Mouse (Mus musculus): ENCODE results near the gene Gm10271. TPM values are rescaled to one million over a fixed set of nuclear protein-coding genes. Genes with fewer than 3 reads are reported as not detected.

Gene Gm10271
- total RNA-seq, 2 experiments from 2014 or later: not detected

DNA sequence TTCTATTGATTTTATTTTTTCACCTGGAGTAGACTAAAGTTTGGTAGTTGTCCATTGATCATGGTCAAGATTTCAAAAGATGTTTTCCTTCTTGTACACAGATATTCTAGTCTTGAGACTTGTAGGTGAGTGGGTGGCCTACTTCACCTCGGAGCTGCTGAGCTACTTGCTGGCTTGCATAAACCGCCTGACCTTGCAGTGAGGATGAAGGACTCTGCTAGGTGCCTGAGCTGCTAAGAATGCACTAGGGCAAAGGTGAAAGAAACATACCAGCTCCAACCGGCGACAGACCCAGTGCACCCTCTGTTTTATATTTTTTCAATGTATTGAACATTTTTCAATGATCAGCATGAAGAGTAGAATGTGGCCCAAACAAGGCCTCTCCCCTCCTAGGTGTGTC is 7.9 kb upstream of the Gm10271 start:
- no peak for DNase-seq (ENCODE audit: low spot score in 2 of 2)

DNA sequence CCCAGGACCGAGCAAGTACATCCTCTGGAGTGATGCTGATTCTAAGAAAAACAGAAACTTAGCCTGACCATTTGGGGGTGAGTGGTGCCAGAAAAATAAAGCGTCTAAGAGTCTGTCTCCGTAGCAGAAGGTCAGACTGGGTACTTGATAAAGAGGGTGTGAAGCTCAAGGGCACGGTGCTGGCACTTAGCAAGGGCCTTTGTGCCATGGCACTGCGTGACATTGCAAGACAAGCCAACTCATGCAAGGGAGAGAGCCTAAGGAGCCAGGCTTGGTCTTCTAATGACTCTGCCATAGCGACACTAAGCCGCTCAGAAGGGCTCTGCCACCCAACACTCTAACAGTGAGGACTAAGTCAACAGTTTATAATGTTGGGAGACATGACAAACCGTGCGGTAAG is 6.4 kb upstream of the Gm10271 start:
- no peak for DNase-seq (ENCODE audit: low spot score in 2 of 2)

DNA sequence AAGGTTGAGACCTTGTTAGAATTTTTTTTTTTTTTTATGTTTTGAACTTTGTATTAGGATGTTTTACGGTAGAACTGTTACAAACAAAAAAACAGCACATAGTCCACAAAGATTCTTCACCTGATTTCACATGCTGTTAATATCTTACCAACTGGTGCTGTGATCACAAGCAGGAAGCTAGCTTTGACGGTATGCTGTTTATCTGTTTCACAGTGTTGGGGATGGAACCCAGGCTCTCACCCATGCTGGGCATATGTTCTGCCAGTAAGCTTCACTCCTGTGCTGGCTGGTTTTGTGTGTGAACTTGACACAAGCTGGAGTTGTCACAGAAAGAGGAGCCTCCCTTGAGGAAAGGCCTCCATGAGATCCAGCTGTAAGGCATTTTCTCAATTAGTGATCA is 5.4 kb upstream of the Gm10271 start:
- no peak for DNase-seq (ENCODE audit: low spot score in 2 of 2)

DNA sequence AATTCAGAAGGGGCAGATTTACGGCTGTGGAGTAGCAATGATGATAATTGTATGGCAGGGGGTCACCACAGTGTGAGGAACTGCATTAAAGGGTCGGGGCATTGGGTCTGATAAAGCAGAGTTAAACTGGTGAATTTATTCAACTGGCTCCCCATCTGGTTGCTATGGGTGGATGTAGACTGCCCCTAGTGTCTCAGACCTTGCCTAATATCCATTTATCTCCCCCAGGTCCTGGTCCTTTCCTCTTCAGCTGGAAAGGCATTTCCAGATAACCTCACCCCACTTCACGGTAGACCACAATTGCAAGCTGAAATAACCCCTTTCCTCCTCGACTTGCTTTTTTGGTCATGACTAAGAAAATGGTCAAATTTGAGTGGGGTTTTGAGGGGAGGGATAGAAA is 5.0 kb upstream of the Gm10271 start:
- DNase-seq (ENCODE audit: low spot score in 2 of 2): no peak

DNA sequence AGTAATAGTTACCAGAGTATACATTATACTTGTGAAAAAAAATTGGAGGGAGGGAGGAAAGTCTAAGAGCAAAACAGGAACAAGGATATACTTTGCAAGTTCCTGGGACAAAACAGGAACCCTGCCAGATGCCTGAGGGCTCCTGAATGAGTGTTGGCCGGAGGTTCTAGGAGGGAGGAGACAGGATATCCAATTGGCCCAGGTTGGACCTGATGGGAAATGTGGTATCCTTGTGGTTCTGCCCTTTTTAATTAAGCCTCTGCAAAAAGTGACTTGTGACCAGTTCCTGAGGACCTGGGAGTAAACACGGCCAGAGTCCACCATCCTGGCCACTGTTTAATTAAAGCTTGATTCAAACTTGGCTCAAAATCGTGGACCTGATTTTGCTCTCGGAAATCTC is 3.7 kb downstream of the Gm10271 start:
- no peak for DNase-seq (ENCODE audit: low spot score in 2 of 2)

DNA sequence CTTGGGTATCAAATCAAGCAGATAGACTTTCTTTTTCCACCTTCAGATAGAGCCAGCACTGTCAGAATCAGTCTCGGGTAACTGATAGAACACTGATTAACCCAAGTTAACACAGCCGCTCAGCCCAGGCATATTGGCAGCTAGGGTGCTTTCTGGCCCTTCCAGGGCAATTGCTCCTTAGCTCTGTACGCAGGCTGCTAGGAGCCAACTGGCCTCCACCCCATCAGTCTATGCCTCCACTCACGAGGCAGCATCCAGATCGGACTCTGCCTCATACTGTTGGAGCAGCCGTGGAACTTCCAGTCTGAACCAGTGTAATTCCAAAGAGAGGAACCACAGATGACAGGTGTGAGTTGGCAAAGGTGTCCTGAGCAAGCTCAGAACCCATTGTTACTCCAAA is 6.3 kb downstream of the Gm10271 start:
- DNase-seq (ENCODE audit: low spot score in 2 of 2): no peak

DNA sequence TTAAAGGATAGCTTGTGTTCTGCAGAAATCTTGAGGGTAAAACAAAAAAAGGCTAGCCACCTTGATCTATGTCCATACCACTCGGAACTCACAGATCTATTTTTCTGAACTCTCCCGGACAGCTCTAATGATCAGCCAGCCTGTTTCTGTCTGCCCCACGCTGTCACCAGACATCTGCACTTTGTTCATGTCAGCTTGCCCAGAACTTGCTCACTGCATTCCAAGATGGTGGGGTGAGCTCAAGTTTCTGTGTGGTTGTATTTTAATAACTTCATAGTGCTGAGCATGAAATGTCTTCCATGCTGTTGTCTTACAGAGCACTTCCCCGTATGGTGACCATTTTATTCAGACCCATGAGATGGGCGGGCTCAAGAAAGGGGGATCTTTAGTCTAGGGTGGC is 7.1 kb downstream of the Gm10271 start:
- DNase-seq (ENCODE audit: low spot score in 2 of 2): no peak

DNA sequence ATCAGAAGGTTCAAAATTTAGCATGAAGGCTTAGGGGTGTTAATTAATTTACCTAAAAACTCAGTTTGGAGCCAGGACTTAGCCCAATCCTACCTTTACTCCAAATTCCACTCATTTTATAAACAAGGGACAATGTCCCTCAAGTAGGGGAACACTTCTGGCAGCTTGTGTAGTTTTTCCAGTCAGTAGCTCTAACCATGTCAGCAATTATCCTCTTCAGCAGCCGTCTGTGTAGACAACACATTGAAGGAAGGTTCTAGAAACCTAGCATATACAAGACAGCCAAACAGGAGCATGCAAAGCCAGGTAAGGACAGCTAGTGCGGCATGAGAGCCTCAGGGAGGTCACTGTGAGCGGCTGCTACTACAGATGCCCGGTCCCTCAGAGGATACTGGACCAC is 7.8 kb downstream of the Gm10271 start:
- no peak for DNase-seq (ENCODE audit: low spot score in 2 of 2)

DNA sequence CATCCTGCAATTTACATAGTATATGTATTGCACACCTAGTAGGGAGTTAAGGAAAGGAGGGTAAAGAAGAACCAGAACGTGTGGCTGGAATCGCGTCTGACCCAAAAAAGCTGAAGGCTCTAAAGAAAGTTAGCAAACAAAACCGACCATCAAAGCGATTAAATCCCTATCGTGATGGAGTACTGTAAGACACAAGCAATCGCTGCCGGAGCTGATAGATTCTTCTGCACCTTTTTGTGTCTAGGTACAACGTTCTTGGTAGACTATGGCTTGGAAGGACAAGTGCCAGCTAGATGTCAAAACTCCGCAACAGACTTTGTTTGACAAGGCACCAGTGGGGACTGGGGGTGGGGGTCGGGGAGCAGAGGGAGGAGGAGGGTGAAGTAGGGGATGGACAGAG is 8.3 kb downstream of the Gm10271 start:
- DNase-seq (ENCODE audit: low spot score in 2 of 2): no peak

DNA sequence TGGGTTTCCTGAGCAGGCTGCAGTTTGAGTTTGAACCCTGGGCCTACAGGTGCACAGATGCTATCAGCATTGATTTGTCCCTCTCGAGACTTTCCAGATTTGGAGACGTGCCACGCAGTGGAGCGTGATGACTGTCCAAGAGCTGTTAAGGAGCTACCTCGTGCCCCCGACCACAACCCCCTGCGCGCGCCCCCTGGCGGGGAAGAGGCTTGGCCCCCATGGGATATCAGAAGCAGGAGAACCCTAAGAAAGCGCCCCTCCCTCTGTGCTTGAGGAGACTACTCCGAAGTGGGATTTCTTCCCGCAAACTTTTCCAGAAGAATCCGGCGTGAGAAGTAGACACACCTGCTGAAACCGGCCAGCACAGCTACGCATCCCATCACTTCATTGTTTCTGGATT is 9.6 kb downstream of the Gm10271 start:
- no peak for DNase-seq (ENCODE audit: low spot score in 2 of 2)

DNA sequence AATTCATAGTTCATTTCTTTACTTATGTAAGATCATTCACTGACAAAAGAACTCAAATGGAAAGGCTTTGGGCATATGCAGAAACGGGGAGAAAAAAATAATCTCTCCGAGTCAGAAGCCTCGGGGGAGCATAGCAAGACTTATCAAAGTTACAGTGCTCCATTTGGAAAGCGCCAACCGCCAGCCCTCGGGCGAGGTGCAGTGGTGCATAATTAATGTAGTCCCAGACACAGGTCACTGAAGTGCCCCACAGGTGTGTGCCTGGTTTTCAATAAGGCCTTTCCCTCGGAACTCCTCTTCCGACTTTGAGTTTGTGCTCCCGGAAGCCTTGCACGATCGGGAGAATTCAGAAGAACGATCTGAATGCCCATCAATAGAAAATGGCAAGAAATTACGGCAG is 10.3 kb downstream of the Gm10271 start:
- no peak for DNase-seq (ENCODE audit: low spot score in 2 of 2)

DNA sequence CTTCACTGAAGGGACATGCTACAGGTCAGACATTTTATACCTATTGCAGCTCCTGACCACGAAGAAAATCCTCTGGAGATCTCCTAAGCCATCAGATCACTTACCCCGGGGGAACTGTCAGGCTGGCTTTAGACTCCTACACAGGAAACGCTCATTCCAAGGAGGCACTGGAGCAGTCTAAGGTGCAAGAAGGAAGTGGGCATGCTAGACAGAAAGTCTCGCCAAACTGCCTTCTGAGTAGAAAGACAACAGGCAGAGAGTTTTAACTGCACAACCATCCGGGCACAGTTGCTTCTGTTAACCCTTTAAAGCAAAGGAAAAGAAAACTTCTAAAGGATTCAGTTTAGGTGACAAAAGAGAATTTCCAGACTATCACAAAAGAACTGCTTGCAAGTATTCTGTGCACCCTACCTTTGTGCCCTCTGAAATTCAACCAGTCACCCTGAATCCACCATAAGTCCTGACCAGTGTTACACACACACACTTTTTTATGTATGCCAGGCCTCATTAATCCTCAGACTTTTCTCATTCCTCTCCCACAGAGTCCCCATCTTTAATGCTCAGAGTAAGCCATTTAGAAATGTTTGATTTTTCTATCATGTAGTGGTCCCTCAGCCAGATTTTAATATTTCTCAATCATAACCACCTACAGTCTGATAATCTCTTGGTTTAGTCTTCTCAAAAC is 14.4 kb downstream of the Gm10271 start:
- DNase-seq (ENCODE audit: low spot score in 2 of 2): no peak

DNA sequence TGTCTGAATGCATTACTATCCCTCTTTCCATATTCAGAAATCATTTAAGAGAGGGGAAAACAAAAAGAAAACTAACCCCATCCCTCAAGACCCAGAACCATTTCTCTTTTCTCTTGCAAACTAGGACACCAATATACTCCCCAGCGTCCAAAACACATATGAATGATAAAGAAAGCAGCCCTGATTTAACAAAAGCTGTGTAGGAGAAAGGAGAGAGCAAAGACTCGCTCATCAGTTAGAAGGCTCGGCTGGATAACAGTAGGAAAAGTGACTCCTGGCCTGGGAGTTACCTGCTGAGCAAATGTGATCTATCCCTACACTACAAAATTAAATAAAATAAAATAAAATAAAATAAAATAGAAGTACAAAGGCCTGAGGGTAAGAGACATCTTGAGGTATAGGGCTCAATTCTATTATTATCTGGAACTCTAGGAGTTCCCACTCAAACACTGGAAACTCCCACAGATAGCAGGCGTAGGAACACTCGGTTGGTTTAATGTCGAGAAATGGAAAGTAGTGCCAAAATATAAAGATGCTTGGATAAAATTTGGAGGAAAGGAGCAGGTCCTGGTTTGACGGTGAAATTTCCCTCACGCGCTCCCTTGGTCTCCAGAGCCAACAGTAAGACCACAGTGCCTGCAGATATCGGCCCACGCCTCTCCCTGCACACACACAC is 15.8 kb downstream of the Gm10271 start:
- DNase-seq (ENCODE audit: low spot score in 2 of 2): no peak

DNA sequence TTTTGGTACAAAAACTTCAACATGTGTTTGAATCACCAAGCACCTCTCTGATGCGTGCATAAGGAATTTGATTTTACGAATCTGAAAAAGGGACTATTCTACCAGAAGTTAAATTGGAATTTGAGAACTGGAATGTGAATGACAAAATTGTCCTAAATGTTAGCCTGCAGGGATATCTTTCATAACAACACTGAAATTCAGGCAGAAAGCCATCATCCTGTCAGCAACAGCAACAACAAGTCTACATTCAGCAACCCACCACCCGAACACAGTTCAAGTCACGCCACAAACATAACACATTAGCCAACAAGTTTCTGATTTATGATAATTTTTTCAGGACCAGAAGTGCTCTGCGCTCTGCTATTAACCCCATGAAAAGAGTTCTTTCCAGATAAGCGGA is 17.2 kb downstream of the Gm10271 start:
- DNase-seq (ENCODE audit: low spot score in 2 of 2): no peak

DNA sequence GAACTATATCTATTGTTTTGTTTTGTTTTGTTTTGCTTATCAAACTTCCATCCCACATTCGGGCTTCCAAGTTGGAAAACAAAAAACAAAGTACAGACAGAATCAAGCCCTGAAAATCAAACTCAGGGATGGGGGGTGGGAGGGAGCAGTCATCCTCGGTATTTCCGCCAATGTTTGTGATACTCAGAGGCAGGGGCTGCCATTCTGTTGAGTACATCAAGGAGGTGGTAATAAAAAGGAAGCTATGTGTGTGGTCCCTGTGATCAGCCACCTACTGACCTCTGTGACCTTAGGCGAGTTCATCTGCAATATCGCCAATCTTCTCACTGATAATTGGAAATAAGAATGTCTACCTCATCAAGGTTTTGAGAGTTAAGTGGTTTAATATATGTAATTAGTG is 21.5 kb downstream of the Gm10271 start:
- no peak for DNase-seq (ENCODE audit: low spot score in 2 of 2)

DNA sequence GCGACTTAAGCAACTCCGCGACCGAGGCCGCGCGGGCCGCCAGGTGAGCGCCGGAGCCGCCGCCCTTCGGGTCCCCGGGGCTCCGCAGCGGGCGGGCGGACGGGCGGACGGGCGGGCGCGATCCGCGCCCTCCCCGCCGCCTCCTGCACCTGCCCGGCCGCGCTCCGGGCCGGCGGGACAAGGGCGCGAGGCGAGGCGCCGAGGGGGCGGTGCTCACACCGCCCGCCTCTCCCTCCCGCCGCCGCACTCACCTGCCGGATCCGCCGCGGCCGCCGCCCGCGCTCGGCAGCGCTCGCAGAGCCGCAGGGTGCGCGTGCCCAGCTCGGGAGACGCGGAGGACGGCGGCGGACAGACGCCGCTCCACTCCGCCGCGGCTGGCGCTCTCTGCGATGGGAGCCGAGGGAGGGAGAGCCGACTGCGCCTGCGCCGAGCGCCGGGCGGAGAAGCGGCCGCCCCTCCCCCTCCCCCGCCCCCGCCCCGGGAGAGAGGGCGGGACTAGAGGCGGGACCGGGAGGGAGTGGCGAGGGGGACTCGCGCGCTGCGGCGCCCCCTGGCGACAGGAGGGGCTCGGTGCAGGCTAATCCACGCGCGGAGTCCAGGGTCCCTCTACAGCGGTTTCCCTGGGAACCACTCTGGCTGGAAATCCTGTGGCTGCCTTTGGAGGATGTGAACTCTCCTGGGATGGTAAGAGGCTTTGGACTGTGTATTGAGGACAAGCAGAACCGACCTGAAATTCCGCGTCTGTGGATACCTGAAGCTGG is 22.2 kb downstream of the Gm10271 start, which contains the start of gene Rab3ip:
TSS of gene Rab3ip (minus strand) at position 761 of the 761 bp plus-strand sequence.
- DNase-seq (ENCODE audit: low spot score in 2 of 2): peak; percentile 85 to 91

DNA sequence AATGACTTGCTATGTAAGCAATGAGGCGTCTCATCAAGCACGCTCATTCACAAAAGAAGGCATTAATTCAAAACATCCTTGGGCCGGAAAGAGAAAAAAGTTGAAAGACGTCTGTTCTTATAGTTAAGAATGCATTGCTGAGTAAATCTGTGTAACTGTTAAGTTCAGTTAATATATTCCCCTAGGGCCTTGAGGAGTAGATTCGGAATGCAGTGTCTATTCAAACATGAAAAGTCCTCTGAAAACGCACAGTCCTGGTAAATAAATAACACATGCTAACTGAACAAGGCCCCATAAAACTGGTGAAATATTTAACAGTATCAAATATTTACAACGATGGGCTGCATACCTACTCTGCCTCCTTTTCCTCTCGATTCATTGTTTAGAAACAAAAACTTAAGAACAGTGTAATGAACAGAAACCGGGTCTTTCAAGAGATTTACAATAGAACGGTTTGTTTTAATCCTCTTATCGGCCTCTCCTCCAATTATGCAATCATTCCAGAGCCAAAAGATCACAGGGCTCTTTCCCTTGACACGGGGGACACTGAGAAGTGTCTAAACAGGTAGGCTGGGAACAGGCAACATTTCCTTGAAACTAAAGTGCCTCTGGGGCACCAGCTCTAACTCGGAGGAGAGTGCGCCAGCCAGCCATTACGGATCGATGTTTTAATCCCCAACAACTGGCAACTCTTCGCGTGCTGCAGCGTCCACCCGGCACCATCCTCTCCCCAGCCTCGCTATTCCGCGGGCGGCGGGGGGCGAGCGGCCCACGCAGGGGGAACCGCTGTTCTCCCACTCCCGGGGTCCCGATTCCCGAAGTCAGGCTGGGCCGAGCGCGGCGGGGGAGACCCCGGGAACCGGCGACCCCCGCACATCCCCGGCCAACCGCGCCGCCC is 23.0 kb downstream of the Gm10271 start:
- peak in 1 of 2 experiments; percentile 28 for DNase-seq (ENCODE audit: low spot score in 2 of 2)

DNA sequence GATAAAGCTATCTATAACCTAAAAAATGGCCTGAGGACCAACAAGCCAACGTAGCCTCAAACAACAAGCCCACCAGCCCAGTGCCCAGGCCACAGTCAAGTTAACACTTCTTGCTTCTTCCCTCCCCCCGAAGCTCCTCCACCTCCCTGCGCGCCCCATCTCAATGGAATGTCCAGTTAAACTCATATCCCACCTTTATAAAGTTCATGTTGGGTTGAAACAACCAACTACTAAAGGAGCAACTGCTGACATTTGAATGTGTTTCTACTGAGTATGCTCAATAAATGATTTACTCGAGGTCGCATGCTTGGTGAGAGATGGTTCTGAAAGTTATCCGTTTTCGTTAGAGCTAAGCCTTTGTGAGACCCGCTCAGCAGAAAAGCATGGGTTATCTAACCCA is 24.0 kb downstream of the Gm10271 start:
- no peak for DNase-seq (ENCODE audit: low spot score in 2 of 2)

DNA sequence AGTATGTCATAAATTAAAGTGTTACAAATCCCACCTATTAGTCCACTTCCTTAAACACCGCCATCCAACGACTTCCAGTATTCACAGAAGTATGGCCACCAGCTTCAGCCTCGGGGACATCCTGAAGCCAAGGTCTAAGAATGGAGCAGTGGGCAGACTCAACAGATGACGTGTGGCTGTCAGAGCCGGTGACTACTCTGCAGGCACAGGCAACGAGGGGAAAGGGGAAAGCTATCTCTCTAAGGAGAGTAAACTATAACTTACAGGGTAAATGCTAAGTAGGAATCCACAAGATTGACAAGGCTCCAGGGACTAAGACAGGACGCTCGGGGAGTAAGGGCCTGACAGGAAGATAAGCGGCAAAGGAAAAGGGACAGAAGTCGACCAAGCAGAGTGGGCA is 27.5 kb downstream of the Gm10271 start:
- no peak for DNase-seq (ENCODE audit: low spot score in 2 of 2)

DNA sequence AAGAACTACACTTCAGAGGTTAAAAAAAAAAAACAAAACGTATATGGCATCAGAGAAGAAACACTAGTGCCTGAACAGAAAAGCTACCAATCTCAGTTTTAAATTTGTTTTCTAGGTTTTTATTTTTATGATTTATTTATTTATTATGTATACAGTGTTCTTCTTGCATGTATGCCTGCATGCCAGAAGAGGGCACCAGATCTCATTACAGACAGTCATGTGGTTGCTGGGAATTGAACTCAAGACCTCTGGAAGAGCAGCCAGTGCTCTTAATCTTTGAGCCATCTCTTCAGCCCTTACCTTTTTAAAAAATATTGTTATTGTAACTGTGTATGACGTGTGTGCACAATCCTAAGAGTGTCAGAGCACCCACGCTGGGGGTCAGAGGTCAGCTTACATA is 28.3 kb downstream of the Gm10271 start:
- DNase-seq (ENCODE audit: low spot score in 2 of 2): no peak

DNA sequence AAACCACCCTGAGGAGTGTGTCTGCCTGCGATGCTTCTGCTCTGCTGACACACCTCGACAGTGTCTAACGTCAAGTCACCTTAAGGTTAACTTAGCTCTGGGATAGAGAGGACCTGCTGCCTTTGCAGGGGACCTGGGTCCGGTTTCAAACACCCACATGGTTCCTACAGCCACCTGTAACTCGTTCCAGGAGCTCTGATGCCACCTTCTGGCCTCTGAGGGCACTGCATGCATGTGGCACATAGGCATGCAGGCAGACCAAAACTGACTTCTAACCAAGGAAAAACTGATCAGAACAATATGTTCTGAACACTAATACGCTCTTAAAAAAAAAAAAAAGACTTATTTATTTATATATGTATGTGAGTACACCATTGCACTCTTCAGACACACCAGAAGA is 29.4 kb downstream of the Gm10271 start:
- DNase-seq (ENCODE audit: low spot score in 2 of 2): no peak

Measured in layer of hippocampus, adult 18-20 months (tissue).